Mouse (Mus musculus) right cerebral cortex, adult 18-20 months (tissue): ENCODE measurements around the gene Ascc2.

Source experiments
- DNase-seq: peaks from one replicate; pipeline ENCODE4 v3.0.0; 2022; ENCODE audit warnings: mixed read lengths

Gene Ascc2

DNA sequence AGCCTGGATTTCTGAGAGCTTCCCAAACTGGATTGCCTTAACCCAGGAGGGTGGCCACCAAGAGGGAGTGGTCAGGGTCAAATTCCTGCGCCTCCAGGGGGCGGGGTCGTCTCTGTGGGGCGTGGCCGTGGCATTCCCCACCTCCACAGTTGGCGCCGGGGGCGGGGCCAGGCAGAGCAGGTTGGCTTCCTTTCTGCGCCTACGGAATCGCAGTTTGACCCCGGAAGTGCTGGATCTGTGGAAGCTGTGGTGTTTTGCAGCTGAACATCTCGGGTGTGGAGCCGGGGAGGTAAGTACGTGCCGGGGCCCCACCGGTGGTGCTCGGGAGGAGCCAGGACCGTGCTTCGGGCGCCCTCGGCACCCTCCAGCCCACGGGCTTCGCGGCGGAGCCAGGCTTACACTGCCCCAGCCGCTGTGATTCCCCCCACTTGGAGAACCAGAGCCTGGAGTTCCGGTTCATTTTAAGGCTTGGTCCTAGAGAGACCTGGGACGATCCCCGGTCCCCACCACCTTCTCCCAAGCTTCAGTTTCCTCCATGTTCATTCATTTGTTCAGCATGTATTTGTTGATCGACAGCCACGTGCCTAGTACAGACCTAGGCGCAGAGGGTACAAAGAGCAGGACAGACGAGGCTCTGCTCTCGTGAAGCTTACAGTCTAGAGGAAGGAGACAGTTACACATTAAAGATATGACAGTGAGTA, at the start of gene Ascc2:
Gene Ascc2, plus strand, starts transcription at position 214 of the 701 bp plus-strand sequence.
- DNase-seq: peak; percentile 90

DNA sequence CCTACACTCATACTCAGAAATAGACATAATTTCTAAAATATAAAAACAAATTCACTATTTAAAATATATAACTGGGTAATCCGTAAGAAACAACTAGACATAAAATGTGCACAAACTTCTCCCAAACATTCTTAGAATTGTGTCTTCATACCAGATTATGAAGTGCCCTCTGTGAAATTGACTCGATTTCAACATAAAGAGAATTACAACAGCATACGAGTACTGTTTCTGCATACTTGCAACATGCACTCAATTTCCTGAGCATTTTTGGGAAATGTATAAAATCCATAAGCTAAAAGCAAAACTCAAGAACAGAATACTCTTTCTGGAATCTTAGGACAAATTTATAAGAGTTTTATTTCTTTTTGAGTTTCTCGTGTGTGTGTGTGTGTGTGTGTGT, 45.7 kb upstream of the Ascc2 start:
- no peak for DNase-seq

- DNase-seq: no peak
These were observed 44.1 kb upstream of the Ascc2 start for GRCm38 (mm10) chr11:4593491-4593848.

DNA sequence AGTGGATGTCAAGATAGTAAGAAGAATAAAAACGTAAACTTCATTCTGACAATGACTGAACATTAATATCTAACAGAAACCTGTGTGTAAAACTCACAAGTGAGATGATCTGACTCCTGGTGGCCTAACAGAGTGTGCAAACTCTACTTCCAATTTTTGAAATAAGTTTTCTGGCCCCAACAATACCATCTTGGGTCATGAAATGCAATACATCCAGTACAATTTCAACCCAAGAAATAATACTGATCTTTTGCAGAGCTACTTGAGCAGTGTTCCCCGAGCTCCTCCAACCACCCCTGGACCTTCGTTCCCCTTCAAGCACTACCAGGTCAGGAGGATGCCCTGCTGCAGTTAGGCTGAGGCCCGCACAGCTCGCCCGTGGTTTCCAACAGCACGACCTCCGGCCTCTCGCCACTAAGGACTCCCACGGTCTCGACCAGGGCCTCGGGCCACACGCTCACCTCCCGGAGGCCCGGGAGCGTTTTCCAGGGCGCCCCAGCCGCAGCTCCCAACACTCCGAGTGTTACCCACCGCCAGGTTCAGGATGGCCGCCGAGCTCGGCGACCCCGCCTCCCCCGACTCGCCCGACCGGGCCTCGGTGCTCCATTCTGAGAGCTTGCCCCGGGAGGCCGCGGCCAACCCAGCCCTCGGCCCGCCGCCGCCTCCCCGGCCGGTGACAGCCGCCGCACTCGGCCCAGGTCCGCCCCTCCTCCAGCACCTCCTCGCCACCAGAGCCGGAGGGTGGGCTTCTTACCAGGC, 43.5 kb upstream of the Ascc2 start:
- peak; percentile 11 for DNase-seq

- DNase-seq: peak; percentile 93
These were observed 42.7 kb upstream of the Ascc2 start, which contains the start of gene Mtmr3 for GRCm38 (mm10) chr11:4594608-4595500. TSS of gene Mtmr3 (minus strand) at chr11:4594863.

DNA sequence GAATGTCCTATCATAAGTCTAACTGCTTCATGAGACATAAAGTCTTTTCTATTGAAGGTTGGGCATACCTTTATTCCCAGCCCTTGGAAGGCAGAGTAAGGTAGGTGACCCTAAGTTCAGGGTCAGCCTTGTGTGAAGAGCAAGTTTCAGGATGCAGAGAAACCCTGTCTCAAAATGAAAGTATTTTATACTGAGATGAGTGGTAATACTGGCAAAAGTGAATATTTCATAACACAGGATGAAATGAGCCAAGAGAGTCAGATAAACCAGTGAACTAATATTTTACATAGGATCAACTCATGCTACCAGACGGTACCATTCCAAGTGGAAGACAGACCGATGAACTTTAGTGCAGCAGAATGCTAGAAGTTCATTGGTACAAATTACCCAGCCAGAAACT, 39.1 kb upstream of the Ascc2 start:
- DNase-seq: no peak

DNA sequence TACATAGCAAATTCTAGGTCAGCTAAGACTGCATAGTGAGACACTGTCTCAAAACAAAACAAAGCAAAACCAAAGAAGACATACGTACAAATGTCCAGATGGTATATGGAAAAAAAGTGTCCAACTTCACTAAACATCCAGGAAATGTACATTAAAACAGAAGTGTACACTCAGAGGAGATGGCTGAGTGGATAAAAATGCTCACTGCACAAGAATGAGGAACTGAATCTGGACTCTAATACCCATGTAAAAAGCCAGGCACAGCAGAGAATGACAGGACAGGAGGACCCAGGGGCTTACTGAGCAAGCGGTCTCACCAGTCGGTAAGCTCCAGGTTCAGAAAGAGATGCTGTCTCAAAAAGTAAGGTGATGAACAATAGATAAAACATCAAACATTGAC, 37.6 kb upstream of the Ascc2 start:
- no peak for DNase-seq

DNA sequence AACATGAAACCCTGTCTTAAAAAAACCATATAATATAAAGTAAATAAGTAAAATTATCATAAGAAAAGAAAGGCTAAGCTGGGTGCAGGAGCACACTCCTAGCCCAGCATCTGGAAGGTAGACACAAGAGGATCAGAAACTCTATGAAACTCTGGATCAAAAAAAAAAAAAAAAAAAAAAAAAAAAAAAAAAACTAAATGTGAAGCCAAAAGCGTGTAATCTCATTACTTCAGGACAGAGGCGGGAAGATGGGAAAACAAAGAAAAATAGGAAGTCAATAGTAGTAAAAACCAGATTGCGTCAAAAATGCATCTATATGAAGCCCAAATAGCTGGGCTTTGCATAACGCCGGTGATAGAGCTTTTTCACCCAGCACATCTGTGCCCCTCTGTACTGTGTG, 35.7 kb upstream of the Ascc2 start:
- DNase-seq: no peak

- no peak for DNase-seq
These were observed 34.7 kb upstream of the Ascc2 start for GRCm38 (mm10) chr11:4602691-4603441.

DNA sequence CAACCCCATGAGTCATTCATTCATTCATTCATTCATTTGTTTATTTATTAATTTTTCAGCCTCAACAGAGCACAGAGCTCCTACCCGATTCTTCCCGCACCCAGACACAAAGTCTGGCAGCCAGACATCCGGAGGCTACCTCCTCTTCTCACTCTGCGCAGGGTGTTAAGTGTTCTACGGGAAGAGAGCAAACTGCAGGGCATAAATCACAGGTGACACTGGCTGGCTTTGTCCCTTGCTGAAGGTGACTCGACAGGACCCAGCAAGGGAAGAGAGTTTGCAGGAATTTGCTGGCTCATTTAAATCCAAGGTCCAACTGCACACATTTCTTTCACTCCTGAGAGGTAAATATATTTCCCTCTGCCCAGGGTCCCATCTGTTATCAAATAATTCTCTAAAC, 33.1 kb upstream of the Ascc2 start:
- no peak for DNase-seq

DNA sequence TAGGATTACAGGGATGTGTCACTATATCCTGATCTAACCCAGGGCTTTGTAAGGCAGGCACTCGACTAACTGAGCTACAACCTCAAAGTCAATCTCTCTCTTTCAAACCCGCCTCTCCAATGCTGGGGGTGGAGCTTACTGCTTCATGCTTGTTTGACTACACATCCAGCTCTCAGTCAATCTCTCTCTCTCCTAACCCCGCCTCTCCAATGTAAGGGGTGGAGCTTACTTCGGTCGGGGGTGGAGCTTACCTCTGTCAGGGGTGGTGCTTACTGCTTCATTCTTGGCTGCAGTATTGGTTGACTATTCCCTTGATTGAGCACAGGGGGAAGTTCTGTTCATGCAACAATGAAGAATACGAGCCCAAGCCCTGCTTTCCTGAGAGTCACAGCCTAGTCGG, 32.1 kb upstream of the Ascc2 start:
- no peak for DNase-seq

DNA sequence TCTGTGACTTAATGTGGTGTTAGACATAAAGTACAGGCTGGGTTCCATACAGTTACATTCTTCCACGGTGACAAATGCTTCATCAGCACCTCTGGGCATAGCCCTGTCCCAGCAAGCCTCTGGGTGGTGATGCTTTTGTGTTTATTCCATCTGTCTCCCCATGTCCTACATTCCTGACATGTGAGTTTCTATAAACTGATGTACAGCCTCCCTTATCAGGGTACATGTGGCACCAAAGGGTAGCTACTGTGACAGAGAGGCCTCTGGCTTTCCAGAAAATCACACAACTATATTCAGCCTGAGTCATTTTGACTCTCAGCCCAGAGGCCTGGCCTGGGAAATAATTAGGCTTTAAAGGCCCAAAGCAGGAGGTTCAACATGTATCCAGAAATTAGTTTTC, 31.0 kb upstream of the Ascc2 start:
- DNase-seq: no peak

- no peak for DNase-seq
These were observed 25.6 kb upstream of the Ascc2 start for GRCm38 (mm10) chr11:4611904-4612303.

- peak; percentile 49 for DNase-seq
These were observed 17.5 kb upstream of the Ascc2 start, which contains the start of gene Gm11032 for GRCm38 (mm10) chr11:4620017-4620485. TSS of gene Gm11032 (plus strand) at chr11:4620067.

DNA sequence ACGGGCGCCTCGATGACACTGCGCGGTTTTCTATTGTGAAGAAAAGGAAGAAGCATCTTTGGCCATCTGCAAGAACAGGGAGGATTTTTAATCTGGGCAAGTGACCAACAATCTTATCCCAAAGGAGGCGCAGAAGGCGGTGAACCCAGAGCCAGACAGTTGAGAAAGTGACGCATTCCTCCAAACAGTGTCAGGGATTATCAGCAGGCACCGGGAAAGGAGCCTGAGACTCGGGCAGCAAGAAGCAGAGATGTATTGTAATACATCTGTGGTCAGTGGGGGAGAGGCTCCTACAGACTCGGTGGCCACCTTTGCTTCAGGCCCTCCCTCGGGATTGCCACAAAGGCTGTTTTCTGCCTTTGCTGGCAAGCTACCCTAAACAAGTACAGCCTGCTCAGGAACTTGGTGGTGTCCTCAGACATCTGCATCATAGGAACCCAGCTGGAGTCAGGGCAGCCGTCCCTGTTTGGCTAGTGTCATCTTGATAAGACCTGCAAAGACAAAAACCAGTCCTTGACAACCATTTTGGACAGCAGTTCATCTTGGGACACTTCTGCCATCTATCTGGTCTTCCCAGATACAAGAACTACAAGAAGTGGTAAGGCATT, 16.9 kb upstream of the Ascc2 start:
- no peak for DNase-seq

DNA sequence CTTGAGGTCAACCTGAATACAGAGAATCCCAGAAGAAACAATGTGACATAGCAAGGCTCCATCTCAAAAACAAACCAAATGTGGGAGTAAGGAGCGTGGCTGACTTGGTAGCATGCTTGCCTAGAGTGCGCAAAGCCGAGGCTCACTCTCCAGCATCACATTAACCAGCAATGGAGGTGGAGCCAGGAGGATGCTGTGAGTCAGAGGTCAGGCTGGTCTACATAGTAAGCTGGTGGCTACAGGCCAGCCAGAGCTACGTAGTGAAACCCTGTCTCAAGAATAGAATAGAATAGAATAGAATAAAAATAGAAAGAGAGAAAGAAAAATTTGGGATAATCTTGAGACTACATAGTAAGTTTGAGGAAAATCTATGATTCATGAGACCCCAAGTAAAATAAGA, 15.7 kb upstream of the Ascc2 start:
- DNase-seq: no peak

GRCm38 (mm10) chr11:4622442-4622986, 15.0 kb upstream of the Ascc2 start:
- DNase-seq: no peak

DNA sequence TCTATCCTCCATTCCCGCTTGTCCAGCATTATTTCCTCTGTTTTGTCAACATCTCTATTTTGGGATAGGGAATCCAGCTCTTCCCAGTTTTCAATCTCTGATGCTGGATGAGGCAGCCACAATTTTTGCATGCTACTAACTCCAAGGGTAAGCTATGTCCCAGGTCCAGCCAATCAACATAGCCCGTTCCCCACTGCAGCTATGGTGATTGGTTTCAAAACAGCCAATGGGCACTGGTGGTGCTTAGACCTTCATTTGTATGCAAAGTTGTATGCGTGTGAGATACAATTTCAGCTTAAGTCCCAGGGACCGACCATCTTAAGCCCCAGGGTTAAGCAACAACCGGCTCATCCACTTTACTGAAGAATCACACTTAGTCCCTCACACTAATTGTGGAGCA, 14.6 kb upstream of the Ascc2 start:
- no peak for DNase-seq

GRCm38 (mm10) chr11:4625931-4626330, 11.6 kb upstream of the Ascc2 start:
- no peak for DNase-seq

- no peak for DNase-seq
These were observed 9.9 kb upstream of the Ascc2 start for GRCm38 (mm10) chr11:4627636-4628035.

- DNase-seq: no peak
These were observed 7.7 kb upstream of the Ascc2 start for GRCm38 (mm10) chr11:4629861-4630280.

DNA sequence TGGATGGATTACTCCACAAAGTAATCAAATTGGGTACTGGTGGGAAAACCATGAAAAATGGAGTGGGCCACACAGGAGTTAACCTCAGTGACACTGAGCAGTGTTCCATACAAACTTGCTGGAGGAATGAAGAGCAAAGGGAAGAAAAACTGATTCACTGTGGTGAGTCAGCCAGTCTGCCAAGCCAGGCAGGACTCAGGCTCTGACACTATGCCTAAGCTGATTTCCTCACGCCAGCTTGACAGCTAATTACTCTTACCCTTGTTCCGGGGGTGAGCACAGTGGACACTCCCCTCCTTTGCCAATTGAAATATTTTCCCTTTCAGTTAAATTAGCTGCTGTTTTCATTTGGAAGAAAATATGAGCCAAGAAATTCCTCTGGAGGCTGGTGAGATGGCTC, 4.1 kb upstream of the Ascc2 start:
- DNase-seq: no peak
